Mouse (Mus musculus): Measurements from ENCODE around the gene Evi5. TPM values are rescaled to one million over a fixed set of nuclear protein-coding genes. Genes with fewer than 3 reads are reported as not detected.

The Evi5 gene
- polyA plus RNA-seq, 1 experiment from 2014 or later, result 50.2 TPM

DNA sequence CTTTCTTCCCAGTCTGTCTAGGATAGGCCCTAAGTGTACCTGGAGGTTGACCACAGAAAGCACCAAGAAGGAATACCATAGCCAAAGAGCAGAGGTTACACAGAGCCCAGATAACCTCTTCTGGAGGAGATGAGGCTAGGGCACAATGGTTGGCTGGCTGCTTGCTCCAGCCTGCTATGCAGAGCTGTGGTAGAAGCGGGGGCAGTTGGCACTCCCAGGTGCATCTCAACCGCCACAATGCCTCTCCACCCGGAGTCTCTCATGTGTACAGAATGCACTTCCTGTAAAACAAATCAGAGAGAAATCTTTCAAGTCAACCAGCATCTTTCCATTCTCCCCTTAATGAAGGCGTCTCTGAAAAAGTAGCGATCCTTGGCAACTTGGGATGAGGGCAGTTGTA is 135.9 kb downstream of the Evi5 start:
- Histone ChIP-seq H3K9ac (ENCODE audit: low read length) (no peak overlapping the region), H3K9me3 (ENCODE audit: control insufficient read depth, low read length) (no peaks in the 10 kb centered on the region), H3K36me3 (ENCODE audit: control insufficient read depth, insufficient read depth, low read length) (peaks cover 10% of the 10 kb centered on the region; the same call in 1 of the 2 replicates), H3K27me3 (ENCODE audit: control insufficient read depth, insufficient read depth, low read length) (no peaks in the 10 kb centered on the region), H3K4me2 (ENCODE audit: low read length) (no peak overlapping the region), H3K4me1 (ENCODE audit: control insufficient read depth in 2 of 2, insufficient read depth in 2 of 2, low read length in 2 of 2) (no peaks in the 10 kb centered on the region), H3K27ac (replicated peaks in 1 of 2; ENCODE audit: control insufficient read depth in 1 of 2, insufficient read depth in 1 of 2, low read depth in 2 of 2, low read length in 2 of 2) (no peak overlapping the region), H3K4me3 (ENCODE audit: control insufficient read depth in 1 of 2, insufficient read depth in 1 of 2, low read depth in 1 of 2, low read length in 2 of 2) (no peak overlapping the region)
- WGBS, result 93% methylated on average over 5 of the region's 5 CpGs
- ATAC-seq (ENCODE audit: insufficient number of reproducible peaks, insufficient read depth, low FRiP score, low read depth), result no peak

DNA sequence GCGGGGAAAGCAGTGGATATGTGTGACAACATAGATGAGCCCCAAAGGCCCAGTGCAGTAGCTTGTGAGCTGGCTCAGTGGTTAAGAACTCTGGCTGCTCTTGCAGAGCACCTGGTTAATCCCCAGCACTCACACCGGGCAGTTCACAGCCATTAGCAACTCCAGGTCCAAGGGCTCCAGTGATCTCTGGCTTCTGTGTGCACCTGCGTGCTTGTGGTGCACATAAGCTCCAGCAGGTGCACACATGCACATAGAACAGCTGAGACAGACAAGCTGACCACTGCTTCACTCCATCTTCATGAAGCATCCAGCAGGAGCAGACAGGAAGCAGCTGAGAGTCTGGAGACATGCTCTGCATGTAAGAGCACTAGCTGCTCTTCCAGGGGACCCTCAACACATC is 136.6 kb downstream of the Evi5 start:
- Histone ChIP-seq H3K4me2 (ENCODE audit: low read length) (no peak overlapping the region), H3K36me3 (ENCODE audit: control insufficient read depth, insufficient read depth, low read length) (peaks cover 10% of the 10 kb centered on the region; the same call in 1 of the 2 replicates), H3K9me3 (ENCODE audit: control insufficient read depth, low read length) (no peaks in the 10 kb centered on the region), H3K4me1 (ENCODE audit: control insufficient read depth in 2 of 2, insufficient read depth in 2 of 2, low read length in 2 of 2) (no peaks in the 10 kb centered on the region), H3K27ac (replicated peaks in 1 of 2; ENCODE audit: control insufficient read depth in 1 of 2, insufficient read depth in 1 of 2, low read depth in 2 of 2, low read length in 2 of 2) (no peak overlapping the region), H3K27me3 (ENCODE audit: control insufficient read depth, insufficient read depth, low read length) (no peaks in the 10 kb centered on the region), H3K9ac (ENCODE audit: low read length) (no peak overlapping the region), H3K4me3 (ENCODE audit: control insufficient read depth in 1 of 2, insufficient read depth in 1 of 2, low read depth in 1 of 2, low read length in 2 of 2) (no peak overlapping the region)
- ATAC-seq (ENCODE audit: insufficient number of reproducible peaks, insufficient read depth, low FRiP score, low read depth), result no peak
- WGBS, result 84% methylated on average over 3 of the region's 3 CpGs

DNA sequence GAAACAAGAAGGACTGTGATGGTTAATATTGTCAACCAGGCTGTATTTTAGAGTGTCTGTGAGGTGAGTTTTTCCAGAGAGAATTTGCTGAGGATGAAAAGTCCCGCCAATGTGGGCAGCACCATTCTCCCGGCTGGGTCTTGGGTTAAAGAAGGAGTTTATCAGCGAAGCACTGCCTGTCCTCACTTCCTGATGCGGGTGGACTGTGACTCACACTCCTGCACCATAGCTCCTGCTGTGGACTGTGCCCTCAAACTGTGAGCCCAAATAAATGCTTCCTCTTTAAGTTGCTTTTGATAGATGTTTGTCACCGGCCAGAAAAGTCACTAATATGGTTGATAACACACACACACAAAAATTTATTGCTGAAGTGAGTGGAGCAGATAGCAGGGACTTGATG is 138.7 kb downstream of the Evi5 start:
- no peak overlapping the region for H3K4me3 ChIP-seq (ENCODE audit: control insufficient read depth in 1 of 2, insufficient read depth in 1 of 2, low read depth in 1 of 2, low read length in 2 of 2)

DNA sequence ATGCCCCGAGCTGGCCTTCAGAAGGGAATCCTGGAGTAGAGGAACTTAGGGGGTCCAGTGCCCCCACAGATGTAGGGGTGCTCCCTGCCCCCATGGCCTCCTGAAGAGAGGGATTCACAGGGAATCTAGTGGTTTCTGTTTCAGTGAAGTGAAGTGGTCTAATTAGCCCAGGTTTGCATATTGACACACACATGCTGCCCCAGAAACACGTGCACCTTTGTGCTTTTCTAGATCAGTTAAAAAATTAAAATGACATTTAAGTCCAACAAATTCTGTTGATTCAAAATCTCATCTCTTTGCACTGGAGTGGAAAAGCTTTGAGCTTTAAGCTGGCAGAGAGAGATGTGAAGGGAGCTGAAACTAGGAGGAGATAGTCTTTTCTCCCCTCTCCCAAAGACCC is 143.1 kb downstream of the Evi5 start:
- ATAC-seq (ENCODE audit: insufficient number of reproducible peaks, insufficient read depth, low FRiP score, low read depth), result no peak
- no peak overlapping the region for H3K27ac ChIP-seq (replicated peaks in 1 of 2; ENCODE audit: control insufficient read depth in 1 of 2, insufficient read depth in 1 of 2, low read depth in 2 of 2, low read length in 2 of 2)
- WGBS, result 33% methylated on average over 2 of the region's 2 CpGs
- no peak overlapping the region for H3K4me2 ChIP-seq (ENCODE audit: low read length)
- H3K36me3 ChIP-seq (ENCODE audit: control insufficient read depth, insufficient read depth, low read length), result no peaks in the 10 kb centered on the region
- no peak overlapping the region for H3K4me3 ChIP-seq (ENCODE audit: control insufficient read depth in 1 of 2, insufficient read depth in 1 of 2, low read depth in 1 of 2, low read length in 2 of 2)
- peaks cover 46% of the 10 kb centered on the region for H3K27me3 ChIP-seq (ENCODE audit: control insufficient read depth, insufficient read depth, low read length)
- H3K9ac ChIP-seq (ENCODE audit: low read length), result no peak overlapping the region
- H3K9me3 ChIP-seq (ENCODE audit: control insufficient read depth, low read length), result no peaks in the 10 kb centered on the region
- H3K4me1 ChIP-seq (ENCODE audit: control insufficient read depth in 2 of 2, insufficient read depth in 2 of 2, low read length in 2 of 2), result peaks cover 0 to under 1% of the 10 kb centered on the region in 2 experiments; a peak in 2 of 4 replicates

More for the DNA sequence above, 138.7 kb downstream of the Evi5 start:
- Histone ChIP-seq H3K27me3 (ENCODE audit: control insufficient read depth, insufficient read depth, low read length) (peaks cover 10% of the 10 kb centered on the region), H3K4me2 (ENCODE audit: low read length) (no peak overlapping the region), H3K4me1 (ENCODE audit: control insufficient read depth in 2 of 2, insufficient read depth in 2 of 2, low read length in 2 of 2) (no peaks in the 10 kb centered on the region), H3K9ac (ENCODE audit: low read length) (no peak overlapping the region), H3K36me3 (ENCODE audit: control insufficient read depth, insufficient read depth, low read length) (no peaks in the 10 kb centered on the region), H3K27ac (replicated peaks in 1 of 2; ENCODE audit: control insufficient read depth in 1 of 2, insufficient read depth in 1 of 2, low read depth in 2 of 2, low read length in 2 of 2) (no peak overlapping the region), H3K9me3 (ENCODE audit: control insufficient read depth, low read length) (no peaks in the 10 kb centered on the region)
- 71% methylated on average over 5 of the region's 5 CpGs for WGBS
- ATAC-seq (ENCODE audit: insufficient number of reproducible peaks, insufficient read depth, low FRiP score, low read depth), result no peak

DNA sequence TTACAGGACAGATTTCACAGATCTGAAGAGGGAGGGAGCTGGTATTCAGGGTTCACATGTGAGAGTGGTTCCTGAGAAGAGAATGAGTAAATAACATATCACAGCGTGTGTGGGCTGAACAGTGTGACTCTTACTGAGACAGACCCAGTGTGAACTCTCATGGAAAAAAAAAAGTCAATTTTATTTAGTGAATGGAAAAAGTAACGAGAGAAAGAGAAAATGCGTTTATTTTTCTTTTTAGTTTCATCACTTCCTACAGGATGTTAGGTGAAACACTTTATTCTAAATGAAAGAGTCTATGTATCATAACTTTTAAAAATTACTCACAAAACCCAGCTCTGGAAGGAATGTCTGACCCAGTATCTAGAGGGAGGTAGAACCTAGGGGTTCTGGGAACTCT is 143.5 kb downstream of the Evi5 start:
- no peak overlapping the region for H3K4me2 ChIP-seq (ENCODE audit: low read length)
- no peak for ATAC-seq (ENCODE audit: insufficient number of reproducible peaks, insufficient read depth, low FRiP score, low read depth)
- H3K36me3 ChIP-seq (ENCODE audit: control insufficient read depth, insufficient read depth, low read length), result no peaks in the 10 kb centered on the region
- H3K4me1 ChIP-seq (ENCODE audit: control insufficient read depth in 2 of 2, insufficient read depth in 2 of 2, low read length in 2 of 2), result peaks cover 0 to 5% of the 10 kb centered on the region in 2 experiments; a peak in 3 of 4 replicates
- H3K9me3 ChIP-seq (ENCODE audit: control insufficient read depth, low read length), result no peaks in the 10 kb centered on the region
- no peak overlapping the region for H3K4me3 ChIP-seq (ENCODE audit: control insufficient read depth in 1 of 2, insufficient read depth in 1 of 2, low read depth in 1 of 2, low read length in 2 of 2)
- H3K27me3 ChIP-seq (ENCODE audit: control insufficient read depth, insufficient read depth, low read length), result peaks cover 50% of the 10 kb centered on the region
- WGBS, result 48% methylated on average over 3 of the region's 3 CpGs
- H3K27ac ChIP-seq (replicated peaks in 1 of 2; ENCODE audit: control insufficient read depth in 1 of 2, insufficient read depth in 1 of 2, low read depth in 2 of 2, low read length in 2 of 2), result no peak overlapping the region
- no peak overlapping the region for H3K9ac ChIP-seq (ENCODE audit: low read length)

DNA sequence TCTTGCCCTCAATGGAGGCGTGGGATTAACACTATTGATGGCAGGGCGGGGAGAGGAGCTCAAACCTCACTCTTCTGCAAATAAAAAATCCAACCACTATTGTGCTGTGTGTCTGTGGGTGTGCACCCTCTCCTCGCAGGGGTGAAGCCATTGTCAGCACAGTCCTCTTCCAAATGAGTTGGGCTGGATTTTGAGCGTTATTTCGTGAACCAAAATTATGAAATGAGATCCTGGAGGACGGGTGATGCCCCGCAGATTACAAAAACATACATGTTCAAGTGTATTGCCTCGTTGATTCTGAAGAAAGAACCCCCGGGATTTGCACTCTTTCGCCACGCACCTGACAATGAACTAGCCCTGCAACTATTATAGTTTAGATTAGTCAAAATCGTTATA is 147.9 kb downstream of the Evi5 start:
- no peaks in the 10 kb centered on the region for H3K36me3 ChIP-seq (ENCODE audit: control insufficient read depth, insufficient read depth, low read length)
- peaks cover 22 to 44% of the 10 kb centered on the region in 2 experiments for H3K4me1 ChIP-seq (ENCODE audit: control insufficient read depth in 2 of 2, insufficient read depth in 2 of 2, low read length in 2 of 2)
- no peak for ATAC-seq (ENCODE audit: insufficient number of reproducible peaks, insufficient read depth, low FRiP score, low read depth)
- peak overlapping the region; percentile 76 for H3K4me2 ChIP-seq (ENCODE audit: low read length)
- peak overlapping the region in 1 of 2 experiments; percentile 43; a peak in 3 of 4 replicates for H3K4me3 ChIP-seq (ENCODE audit: control insufficient read depth in 1 of 2, insufficient read depth in 1 of 2, low read depth in 1 of 2, low read length in 2 of 2)
- H3K27me3 ChIP-seq (ENCODE audit: control insufficient read depth, insufficient read depth, low read length), result peaks cover 88% of the 10 kb centered on the region
- no peak overlapping the region for H3K9ac ChIP-seq (ENCODE audit: low read length)
- WGBS, result 27% methylated on average over 12 of the region's 12 CpGs
- H3K27ac ChIP-seq (replicated peaks in 1 of 2; ENCODE audit: control insufficient read depth in 1 of 2, insufficient read depth in 1 of 2, low read depth in 2 of 2, low read length in 2 of 2), result no peak overlapping the region
- no peaks in the 10 kb centered on the region for H3K9me3 ChIP-seq (ENCODE audit: control insufficient read depth, low read length)

DNA sequence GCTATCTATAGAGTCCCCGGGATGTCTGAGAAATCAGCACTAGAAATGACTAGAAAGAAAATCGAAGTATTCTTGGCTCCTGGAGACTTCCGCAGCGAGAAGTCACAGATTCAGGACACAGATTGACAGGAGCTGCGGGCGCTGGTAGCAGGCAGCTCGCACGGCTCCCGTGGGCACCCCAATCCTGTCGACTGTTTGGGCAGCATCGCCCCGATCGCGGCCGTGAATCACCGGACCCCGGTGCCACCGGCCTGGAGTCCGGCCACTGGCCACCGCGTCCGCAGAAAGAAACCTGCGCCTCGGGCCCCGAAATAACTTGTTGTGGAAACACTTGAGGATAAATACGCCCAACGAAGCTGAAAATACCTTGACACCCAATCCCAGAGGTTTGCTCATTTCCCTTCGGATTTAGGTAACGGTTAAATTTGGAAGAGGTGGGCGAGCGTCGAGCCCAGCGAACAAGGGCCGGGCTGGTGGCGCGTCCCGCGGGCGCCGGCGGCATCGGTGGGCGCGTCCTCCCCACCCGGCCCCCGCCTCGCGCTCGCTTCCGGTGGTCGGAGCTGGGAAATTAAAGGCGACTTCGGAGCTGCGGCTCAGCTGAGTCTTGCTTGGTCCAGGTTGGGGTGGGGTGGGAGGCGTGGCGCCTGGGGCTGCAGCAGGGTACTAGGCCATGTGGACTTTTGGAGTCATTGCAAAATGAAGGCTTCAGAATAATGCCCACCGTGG is 148.5 kb downstream of the Evi5 start:
- Histone ChIP-seq H3K4me1 (ENCODE audit: control insufficient read depth in 2 of 2, insufficient read depth in 2 of 2, low read length in 2 of 2) (peaks cover 25 to 49% of the 10 kb centered on the region in 2 experiments), H3K27ac (replicated peaks in 1 of 2; ENCODE audit: control insufficient read depth in 1 of 2, insufficient read depth in 1 of 2, low read depth in 2 of 2, low read length in 2 of 2) (no peak overlapping the region), H3K9me3 (ENCODE audit: control insufficient read depth, low read length) (no peaks in the 10 kb centered on the region), H3K9ac (ENCODE audit: low read length) (peak overlapping the region; percentile 49), H3K36me3 (ENCODE audit: control insufficient read depth, insufficient read depth, low read length) (no peaks in the 10 kb centered on the region), H3K27me3 (ENCODE audit: control insufficient read depth, insufficient read depth, low read length) (peaks cover 90% of the 10 kb centered on the region), H3K4me3 (ENCODE audit: control insufficient read depth in 1 of 2, insufficient read depth in 1 of 2, low read depth in 1 of 2, low read length in 2 of 2) (peak overlapping the region; percentile 31 to 43), H3K4me2 (ENCODE audit: low read length) (peak overlapping the region; percentile 76)
- under 1% methylated on average over 57 of the region's 57 CpGs for WGBS
- no peak for ATAC-seq (ENCODE audit: insufficient number of reproducible peaks, insufficient read depth, low FRiP score, low read depth)

Measured in heart, embryonic 14.5 days (tissue).